Mouse (Mus musculus) liver, adult 2 months (tissue): ENCODE measurements around the gene Gm4756. TPM values are rescaled to one million over a fixed set of nuclear protein-coding genes. Genes with fewer than 3 reads are reported as not detected.

Source experiments
- DNase-seq: peaks from one replicate; pipeline ENCODE4 v3.0.0-alpha.2; 2011; ENCODE audit warnings: low read depth, low spot score; ENCODE audit errors: extremely low read depth
- H3K27ac ChIP-seq: fragments of 200-500 bp; replicated peaks from 2 replicates; pipeline ENCODE4 v1.5.1; 2012; ENCODE audit warnings: low read depth, mild to moderate bottlenecking, control low read depth, inconsistent platforms, low read length; ENCODE audit not compliant: insufficient read depth
- H3K27me3 ChIP-seq: fragments of 200-500 bp; 2 replicates; pipeline ENCODE4 v1.6.1; 2012; ENCODE audit warnings: mild to moderate bottlenecking, moderate library complexity, low read length, inconsistent platforms; ENCODE audit not compliant: control insufficient read depth, insufficient read depth
- H3K36me3 ChIP-seq: fragments of 200-500 bp; 2 replicates; pipeline ENCODE4 v1.6.1; 2012; ENCODE audit warnings: low read length, inconsistent platforms; ENCODE audit not compliant: control insufficient read depth, insufficient read depth
- H3K4me1 ChIP-seq: fragments of 200-500 bp; 2 replicates; pipeline ENCODE4 v1.6.1; 2011; ENCODE audit warnings: low read length; ENCODE audit not compliant: control insufficient read depth, insufficient read depth
- H3K4me3 ChIP-seq: fragments of 200-500 bp; 2 replicates; pipeline ENCODE4 v1.5.1; 2011; ENCODE audit warnings: low read depth, mild to moderate bottlenecking, control low read depth, low read length, moderate library complexity; ENCODE audit not compliant: insufficient read depth
- H3K79me2 ChIP-seq: fragments of 200-500 bp; 2 replicates; pipeline ENCODE4 v1.6.1; 2012; ENCODE audit warnings: inconsistent platforms, mild to moderate bottlenecking, low read length, moderate library complexity; ENCODE audit not compliant: control insufficient read depth, insufficient read depth
- H3K9ac ChIP-seq: fragments of 200-500 bp; 2 replicates; pipeline ENCODE4 v1.6.1; 2012; ENCODE audit warnings: low read depth, mild to moderate bottlenecking, control low read depth, inconsistent platforms, low read length
- CTCF ChIP-seq: fragments of 200-500 bp; IDR thresholded peaks from 2 replicates; pipeline ENCODE4 v1.5.1; 2011; ENCODE audit warnings: low read depth, low read length, control low read depth
- POLR2A ChIP-seq: fragments of 200-500 bp; IDR thresholded peaks from 2 replicates; pipeline ENCODE4 v1.6.1; 2011; ENCODE audit warnings: low read length, control low read depth; ENCODE audit not compliant: insufficient read depth; ENCODE audit errors: extremely low read depth
- WGBS: fragments of 180-500 bp; shearing (Covaris S2); methylation state at CpG from one replicate; pipeline ENCODE4 v1.1.7; 2018; 5-methylcytosine and 5-hydroxymethylcytosine counted together
- polyA plus RNA-seq: library from polyadenylated mRNA; depleted of rRNA; stranded (reverse); fragments of >200 nt; gene quantifications from 2 replicates; pipeline ENCODE4 v1.2.3, GENCODE M21; 2012
- total RNA-seq: library from RNA; depleted of rRNA; stranded (reverse); fragments of >200 nt; gene quantifications from 2 replicates; pipeline ENCODE4 v1.2.3, GENCODE M21; 2014

Gm4756 gene
- total and polyA plus RNA-seq, 2 experiments, result 103 to 117 TPM

GRCm38 (mm10) chr12:72664735-72665337, 15.4 kb upstream of the Gm4756 start, which contains the start of gene Dhrs7:
Gene Dhrs7 (minus strand): TSS chr12:72664909.
- TF ChIP-seq CTCF (peak; percentile 36), POLR2A (peak; percentile 62)
- DNase-seq, result peak; percentile 86
- no peaks in the 10 kb centered on the region for H3K27me3 ChIP-seq
- H3K79me2 ChIP-seq, result no peaks in the 10 kb centered on the region; the same call in 1 of the 2 replicates
- WGBS, result under 1% methylated on average over 33 of the region's 33 CpGs
- no peaks in the 10 kb centered on the region for H3K36me3 ChIP-seq
- H3K9ac ChIP-seq, result peak within 1 kb of the TSS; percentile 89
- H3K27ac ChIP-seq, result peak within 1 kb of the TSS; percentile 97
- H3K4me3 ChIP-seq, result peak within 1 kb of the TSS; percentile 95
- H3K4me1 ChIP-seq, result peaks cover 6% of the 10 kb centered on the region

- Histone ChIP-seq H3K36me3 (no peaks in the 10 kb centered on the region), H3K27ac (peak overlapping the region; percentile 97), H3K4me3 (peak overlapping the region; percentile 95), H3K27me3 (no peaks in the 10 kb centered on the region), H3K79me2 (no peaks in the 10 kb centered on the region; the same call in 1 of the 2 replicates), H3K4me1 (peaks cover 6% of the 10 kb centered on the region), H3K9ac (peak overlapping the region; percentile 89)
- under 1% methylated on average over 28 of the region's 28 CpGs for WGBS
- TF ChIP-seq CTCF (no peak), POLR2A (no peak)
- DNase-seq, result peak; percentile 87
Observed at GRCm38 (mm10) chr12:72664020-72664734, 14.7 kb upstream of the Gm4756 start.

GRCm38 (mm10) chr12:72655775-72656174, 6.3 kb upstream of the Gm4756 start:
- no peak overlapping the region for H3K9ac ChIP-seq
- 92% methylated on average over 16 of the region's 16 CpGs for WGBS

DNA sequence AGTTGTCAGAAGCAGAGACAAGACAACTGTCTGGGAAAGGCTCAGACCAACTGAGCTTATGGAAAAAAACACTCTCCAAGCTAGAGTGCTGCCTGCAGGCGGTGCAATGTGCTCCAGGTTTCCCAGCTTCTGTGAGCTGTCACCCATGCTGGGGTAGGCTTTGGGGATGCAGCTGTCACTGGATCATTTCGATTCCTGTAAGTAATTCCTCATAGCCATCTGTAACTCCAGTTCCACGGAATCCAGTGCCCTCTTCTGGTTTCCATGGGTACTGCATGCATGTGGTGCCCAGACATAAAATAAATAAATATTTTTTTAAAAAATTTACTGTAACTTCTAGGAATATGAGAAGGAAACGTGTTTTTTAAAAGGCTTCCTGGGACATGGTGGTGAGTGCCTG, 5.2 kb upstream of the Gm4756 start:
- H3K9ac ChIP-seq, result no peak overlapping the region
- WGBS, result 33% methylated on average over 4 of the region's 4 CpGs
- H3K79me2 ChIP-seq, result no peaks in the 10 kb centered on the region
- no peak overlapping the region for H3K27ac ChIP-seq
- no peaks in the 10 kb centered on the region for H3K27me3 ChIP-seq
- no peak overlapping the region for H3K4me3 ChIP-seq
- peaks cover 4% of the 10 kb centered on the region for H3K4me1 ChIP-seq
- H3K36me3 ChIP-seq, result peaks cover 18% of the 10 kb centered on the region
- peak; percentile 53 for DNase-seq
- peak; percentile 53; the same call in 1 of the 2 replicates for TF ChIP-seq CTCF
- no peak for TF ChIP-seq POLR2A

More at GRCm38 (mm10) chr12:72655775-72656174, 6.3 kb upstream of the Gm4756 start:
- no peak for TF ChIP-seq POLR2A
- TF ChIP-seq CTCF, result no peak
- peaks cover 16% of the 10 kb centered on the region for H3K36me3 ChIP-seq
- DNase-seq, result no peak
- no peaks in the 10 kb centered on the region for H3K4me1 ChIP-seq
- no peak overlapping the region for H3K27ac ChIP-seq
- no peaks in the 10 kb centered on the region for H3K79me2 ChIP-seq
- no peak overlapping the region for H3K4me3 ChIP-seq
- H3K27me3 ChIP-seq, result no peaks in the 10 kb centered on the region

DNA sequence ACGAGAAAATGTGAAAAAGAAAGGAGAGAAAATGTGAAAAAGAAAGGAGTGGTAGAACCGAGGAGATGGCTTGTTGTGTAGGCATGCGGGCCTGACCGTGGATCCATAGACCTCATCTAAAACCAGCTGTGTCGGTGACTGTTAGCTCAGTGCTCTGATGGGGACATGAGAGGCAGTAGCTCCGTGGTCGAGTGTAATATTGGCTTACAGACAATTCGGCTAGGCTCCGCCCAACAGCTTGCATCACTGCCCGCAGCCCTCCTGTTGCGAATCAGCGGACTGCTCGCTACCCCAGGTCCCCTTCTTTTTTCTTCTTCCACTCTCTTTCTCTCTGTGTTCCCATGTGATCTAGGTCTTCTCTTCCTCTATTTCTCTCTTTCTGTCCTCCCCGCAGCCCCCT, 540 bp downstream of the Gm4756 start:
- DNase-seq, result peak; percentile 85
- H3K36me3 ChIP-seq, result peaks cover 13% of the 10 kb centered on the region
- no peak overlapping the region for H3K4me3 ChIP-seq
- no peaks in the 10 kb centered on the region for H3K79me2 ChIP-seq
- TF ChIP-seq POLR2A (no peak), CTCF (no peak)
- 71% methylated on average over 14 of the region's 14 CpGs for WGBS
- H3K4me1 ChIP-seq, result peaks cover 8% of the 10 kb centered on the region
- peak overlapping the region; percentile 39; the same call in 1 of the 2 replicates for H3K27ac ChIP-seq
- no peak overlapping the region for H3K9ac ChIP-seq
- no peaks in the 10 kb centered on the region for H3K27me3 ChIP-seq
